ENCODE assay signal across 8 mouse cellular contexts in the genomic region with DNA sequence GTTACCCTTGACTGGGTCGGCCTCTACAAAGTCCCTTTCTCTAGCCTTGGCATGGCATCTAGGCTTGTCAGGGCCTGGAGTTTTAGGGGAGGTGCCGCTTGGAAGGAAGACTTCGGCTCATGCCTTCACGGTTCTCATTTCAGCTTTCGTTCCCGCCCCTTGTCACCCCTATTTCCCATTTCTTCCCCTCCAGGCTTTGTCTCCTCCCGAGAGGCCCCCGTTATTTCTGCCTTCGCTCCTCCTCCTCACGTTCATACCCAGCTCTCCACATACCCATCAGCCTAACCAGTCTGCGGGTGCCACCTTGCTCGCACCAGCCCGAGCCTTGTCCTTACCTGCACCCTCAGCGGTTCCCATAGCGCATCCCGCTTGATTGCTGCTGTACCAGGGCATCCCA. TPM values are rescaled to one million over a fixed set of nuclear protein-coding genes. Genes with fewer than 3 reads are reported as not detected.
DNase-seq lines count a peak whose midpoint lies in the region; ATAC-seq and TF ChIP-seq lines count a peak whose summit lies in the region.

No protein-coding gene starts in this region.

- H3K27ac ChIP-seq in heart, adult 2 months = peak overlapping the region; percentile 99
- peak overlapping the region; percentile 97 for H3K27ac ChIP-seq in limb, embryonic 14.5 days (replicated peaks; ENCODE audit: low read depth, low read length)
- H3K27ac ChIP-seq in small intestine, adult 2 months (ENCODE audit: insufficient read depth, low read depth, low read length) = peak overlapping the region; percentile 93

- peaks cover 4% of the 10 kb centered on the region; the same call in 1 of the 2 replicates for H3K79me2 ChIP-seq in heart, adult 2 months (replicated peaks; ENCODE audit: control insufficient read depth, insufficient read depth, low read length)
- H3K79me2 ChIP-seq in C2C12 (ENCODE audit: control insufficient read depth, insufficient read depth) = peaks cover 54% of the 10 kb centered on the region

- WGBS in heart, adult 2 months = under 1% methylated on average over 16 of the region's 16 CpGs
- 1% methylated on average over 16 of the region's 16 CpGs for WGBS in limb, embryonic 14.5 days
- 0% methylated on average over 16 of the region's 16 CpGs for WGBS in small intestine, adult 2 months

- H3K4me1 ChIP-seq in heart, adult 2 months (ENCODE audit: control insufficient read depth, insufficient read depth, low read length) = 0 out of 2 replicates have a peak, but pooled peaks cover 2% of the 10 kb centered on the region
- peaks cover 6% of the 10 kb centered on the region for H3K4me1 ChIP-seq in limb, embryonic 14.5 days (ENCODE audit: control insufficient read depth, insufficient read depth, low read length)
- H3K4me1 ChIP-seq in small intestine, adult 2 months (ENCODE audit: control insufficient read depth, insufficient read depth, insufficient read length, low read length) = peaks cover 3% of the 10 kb centered on the region; the same call in 1 of the 2 replicates

- peak overlapping the region; percentile 92 for H3K4me2 ChIP-seq in limb, embryonic 14.5 days (replicated peaks; ENCODE audit: low read depth, low read length, severe bottlenecking)

- DNase-seq in heart, adult 2 months = no peak
- no peak for DNase-seq in heart, postnatal 4 days
- DNase-seq in limb, embryonic 14.5 days (ENCODE audit: low spot score) = no peak
- no peak for DNase-seq in thymus, postnatal 4 days
- no peak for DNase-seq in gastrocnemius, postnatal 10 days

- peak overlapping the region; percentile 86 for H3K4me3 ChIP-seq in heart, adult 2 months
- H3K4me3 ChIP-seq in C2C12 (ENCODE audit: insufficient read depth, poor library complexity, severe bottlenecking) = peak overlapping the region; percentile 67
- peak overlapping the region; percentile 87 for H3K4me3 ChIP-seq in limb, embryonic 14.5 days (replicated peaks; ENCODE audit: low read length)
- peak overlapping the region; percentile 82 for H3K4me3 ChIP-seq in small intestine, adult 2 months (ENCODE audit: low read depth, low read length)

- intact Hi-C loops in heart, adult 2 months (cut with DNase I) = loop anchor here (5.0 kb wide), 2 partner anchors 81 to 286 kb away; partner anchors contain the start of genes Plagl2 and Pofut1

- no peaks in the 10 kb centered on the region for H3K27me3 ChIP-seq in heart, adult 2 months (ENCODE audit: control insufficient read depth, insufficient read depth, low read length)
- H3K27me3 ChIP-seq in C2C12 (ENCODE audit: control insufficient read depth, insufficient read depth, insufficient read length) = no peaks in the 10 kb centered on the region
- H3K27me3 ChIP-seq in limb, embryonic 14.5 days (ENCODE audit: control insufficient read depth, insufficient read depth, low read length) = no peaks in the 10 kb centered on the region
- H3K27me3 ChIP-seq in small intestine, adult 2 months (ENCODE audit: control insufficient read depth, insufficient read depth, low read length) = no peaks in the 10 kb centered on the region

- peak overlapping the region; percentile 92 for H3ac ChIP-seq in C2C12 (ENCODE audit: control insufficient read depth, insufficient read length, low read depth)

- TF ChIP-seq EP300 in heart, adult 2 months (IDR thresholded peaks at IDR 0.05; ENCODE audit: insufficient read depth, low read depth, low read length) = no peak

- TF ChIP-seq CTCF in heart, adult 2 months (IDR thresholded peaks at IDR 0.05) = no peak
- TF ChIP-seq CTCF in C2C12 (IDR thresholded peaks at IDR 0.05; ENCODE audit: control insufficient read depth, insufficient read depth, insufficient read length) = no peak
- TF ChIP-seq CTCF in small intestine, adult 2 months (IDR thresholded peaks at IDR 0.05; ENCODE audit: extremely low read depth, insufficient read length, insufficient replicate concordance, low read depth, low read length) = no peak

- H3K36me3 ChIP-seq in heart, adult 2 months (ENCODE audit: control insufficient read depth, insufficient read depth, low read length) = no peaks in the 10 kb centered on the region
- H3K36me3 ChIP-seq in C2C12 (ENCODE audit: control insufficient read depth, insufficient read depth) = peaks cover 26% of the 10 kb centered on the region
- no peaks in the 10 kb centered on the region; the same call in 1 of the 2 replicates for H3K36me3 ChIP-seq in limb, embryonic 14.5 days (ENCODE audit: control insufficient read depth, insufficient read depth, low read length)
- no peaks in the 10 kb centered on the region; the same call in 1 of the 2 replicates for H3K36me3 ChIP-seq in small intestine, adult 2 months (ENCODE audit: control insufficient read depth, insufficient read depth, low read length)

- TF ChIP-seq POLR2A in heart, adult 2 months (IDR thresholded peaks at IDR 0.05; ENCODE audit: insufficient read depth, low read depth, low read length) = no peak
- TF ChIP-seq POLR2A in limb, embryonic 14.5 days (IDR thresholded peaks at IDR 0.05; ENCODE audit: borderline replicate concordance, extremely low read depth, insufficient read depth, insufficient read length) = no peak
- no peak for TF ChIP-seq POLR2A in small intestine, adult 2 months (IDR thresholded peaks at IDR 0.05; ENCODE audit: low read depth, low read length)

- H3K9me3 ChIP-seq in limb, embryonic 14.5 days (ENCODE audit: control insufficient read depth, low read length) = no peaks in the 10 kb centered on the region

- ATAC-seq in erythroblast, adult 5-6 weeks (replicated peaks; ENCODE audit: low FRiP score, poor library complexity, severe bottlenecking) = peak; percentile 56
- ATAC-seq in limb, embryonic 14.5 days (ENCODE audit: low FRiP score, low read depth) = no peak; the same call in 1 of the 2 replicates

- peak overlapping the region; percentile 78 for H3K9ac ChIP-seq in heart, adult 2 months (ENCODE audit: low read depth, low read length)
- H3K9ac ChIP-seq in limb, embryonic 14.5 days (ENCODE audit: low read depth, low read length, severe bottlenecking) = peak overlapping the region; percentile 89

- peaks cover 46% of the 10 kb centered on the region for H3K79me3 ChIP-seq in C2C12 (ENCODE audit: low read depth)

TF ChIP-seq in C2C12, 6 proteins besides CTCF, POLR2A, EP300 and RAD21:
- peak; percentile 1 for TF ChIP-seq MAX (IDR thresholded peaks at IDR 0.05)
- no peak for TF ChIP-seq FOSL1 (IDR thresholded peaks at IDR 0.05; ENCODE audit: insufficient read depth, low read length, poor library complexity, severe bottlenecking)
- TF ChIP-seq MYOG (IDR thresholded peaks at IDR 0.05; ENCODE audit: control insufficient read depth, extremely low read depth, insufficient read length) = no peak
- TF ChIP-seq USF1 (IDR thresholded peaks at IDR 0.05; ENCODE audit: low read depth) = no peak

RNA-seq across cellular contexts. Expression of gene Tm9sf4, which starts 0.6 kb away (rescaled TPM):
- total RNA-seq in heart, adult 2 months (2021) = 10 to 100 TPM; 43.3 to 51.8 TPM
- 34.5 and 48.7 TPM in 2 replicates for polyA plus RNA-seq in heart, adult 2 months (2012; rRNA removed)
- total RNA-seq in heart, postnatal 4 days (2021) = 10 to 100 TPM; 68.7 to 73.8 TPM
- polyA plus RNA-seq in C2C12 (2012; fragmentation: generic; extraction: Trizol) = 43.4 TPM
- 16.9 and 19.2 TPM in 2 replicates for total RNA-seq in erythroblast, adult 5-6 weeks (2015; ENCODE audit: low replicate concordance)
- total RNA-seq in erythroblast, adult 5-6 weeks (2017; ENCODE audit: low replicate concordance) = 14.9 and 23.3 TPM in 2 replicates
- polyA plus RNA-seq in limb, embryonic 14.5 days (2012; rRNA removed) = 73.4 and 84.8 TPM in 2 replicates
- 97.7 and 100 TPM in 2 replicates for polyA plus RNA-seq in limb, embryonic 14.5 days (2014; fragmentation: Nextera tagmentation; extraction: Ambion mirVana)
- 18.3 and 27.9 TPM in 2 replicates for polyA plus RNA-seq in small intestine, adult 2 months (2012; rRNA removed)
- total RNA-seq in gastrocnemius, postnatal 10 days (2021) = 10 to 100 TPM; 49.4 to 67.7 TPM

RNA-seq across cellular contexts. Expression of gene Hck, which starts 53.4 kb away (rescaled TPM):
- total RNA-seq in heart, adult 2 months (2021) = 1 to 10 TPM; 1.5 TPM
- 1.9 and 2.9 TPM in 2 replicates for polyA plus RNA-seq in heart, adult 2 months (2012; rRNA removed)
- total RNA-seq in heart, postnatal 4 days (2021) = 1 to 10 TPM; 1.1 to 1.2 TPM
- 0.32 TPM for polyA plus RNA-seq in C2C12 (2012; fragmentation: generic; extraction: Trizol)
- total RNA-seq in erythroblast, adult 5-6 weeks (2015; ENCODE audit: low replicate concordance) = 19.2 and 46.6 TPM in 2 replicates
- 28.7 and 45.7 TPM in 2 replicates for total RNA-seq in erythroblast, adult 5-6 weeks (2017; ENCODE audit: low replicate concordance)
- polyA plus RNA-seq in limb, embryonic 14.5 days (2012; rRNA removed) = 8.4 and 11.4 TPM in 2 replicates
- 9.0 and 11.1 TPM in 2 replicates for polyA plus RNA-seq in limb, embryonic 14.5 days (2014; fragmentation: Nextera tagmentation; extraction: Ambion mirVana)
- polyA plus RNA-seq in small intestine, adult 2 months (2012; rRNA removed) = 16.8 and 31.9 TPM in 2 replicates
- total RNA-seq in gastrocnemius, postnatal 10 days (2021) = 1 to 10 TPM in 1 of 2 experiments, under 1 TPM in 1; 0.85 to 2.3 TPM

Comparison
In these comparisons a context has a peak if more than half of its experiments do, and no peak if none do; other contexts are left out.
1. RNA of gene Hck, which starts 53.4 kb away (total RNA-seq): 19.2 to 46.6 TPM in erythroblast, adult 5-6 weeks; 0.85 to 2.3 TPM in gastrocnemius, postnatal 10 days, 1.5 TPM in heart, adult 2 months and 1.1 to 1.2 TPM in heart, postnatal 4 days; every median in the first group is over 4 times any median in the second.
2. Peak in every context shown above with its lines, with median percentiles within 50 percentile points of each other: H3K27ac ChIP-seq and H3K4me3 ChIP-seq.